Mouse (Mus musculus) telencephalon, adult 2 months (tissue): ENCODE data around the gene Fam131b.

Experiments used
- DNase-seq: peaks from one replicate; pipeline ENCODE4 v3.0.0-alpha.2; 2011; ENCODE audit warnings: low read depth, low spot score

The Fam131b gene

DNA sequence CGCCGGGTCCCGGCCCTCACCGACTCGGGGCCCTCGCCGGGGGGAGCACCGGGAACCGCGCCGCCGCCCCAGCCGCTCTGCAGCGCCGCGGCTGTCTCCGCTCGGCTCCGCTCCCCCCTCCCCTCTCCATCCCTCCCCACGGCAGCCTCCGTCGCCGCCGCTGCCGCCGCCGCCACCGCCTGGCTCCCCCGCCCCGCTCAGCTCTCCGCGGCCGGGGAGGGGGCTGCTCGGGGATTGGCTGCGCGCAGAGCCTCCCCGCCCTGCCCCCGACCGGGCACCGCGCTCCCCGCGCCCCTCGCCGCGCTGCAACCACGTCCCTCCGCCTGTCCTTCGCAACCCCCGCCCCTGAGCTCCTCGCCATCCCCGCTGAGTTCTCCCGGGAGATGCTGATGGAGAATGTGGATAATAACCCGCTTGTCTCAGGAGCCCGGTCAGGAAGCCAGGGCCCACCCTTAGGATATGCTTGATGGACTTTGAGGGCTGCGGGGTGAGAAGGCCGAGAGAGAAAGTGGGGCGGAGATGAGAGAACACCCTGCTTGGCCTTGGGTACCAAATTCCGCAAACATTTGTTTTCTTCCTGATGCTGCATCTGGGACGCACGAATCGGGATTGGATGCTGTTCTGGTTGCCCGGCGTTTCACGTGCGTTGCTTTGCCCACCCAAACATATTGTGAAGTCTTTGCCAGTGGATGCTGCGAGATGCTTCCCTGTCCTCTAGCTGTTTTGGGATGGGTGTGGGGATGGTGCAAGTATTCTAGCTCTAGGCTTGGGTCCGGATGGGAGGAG lies at the start of gene Fam131b:
Gene Fam131b, minus strand, starts transcription at position 162 of the 786 bp plus-strand sequence.
- DNase-seq: no peak

DNA sequence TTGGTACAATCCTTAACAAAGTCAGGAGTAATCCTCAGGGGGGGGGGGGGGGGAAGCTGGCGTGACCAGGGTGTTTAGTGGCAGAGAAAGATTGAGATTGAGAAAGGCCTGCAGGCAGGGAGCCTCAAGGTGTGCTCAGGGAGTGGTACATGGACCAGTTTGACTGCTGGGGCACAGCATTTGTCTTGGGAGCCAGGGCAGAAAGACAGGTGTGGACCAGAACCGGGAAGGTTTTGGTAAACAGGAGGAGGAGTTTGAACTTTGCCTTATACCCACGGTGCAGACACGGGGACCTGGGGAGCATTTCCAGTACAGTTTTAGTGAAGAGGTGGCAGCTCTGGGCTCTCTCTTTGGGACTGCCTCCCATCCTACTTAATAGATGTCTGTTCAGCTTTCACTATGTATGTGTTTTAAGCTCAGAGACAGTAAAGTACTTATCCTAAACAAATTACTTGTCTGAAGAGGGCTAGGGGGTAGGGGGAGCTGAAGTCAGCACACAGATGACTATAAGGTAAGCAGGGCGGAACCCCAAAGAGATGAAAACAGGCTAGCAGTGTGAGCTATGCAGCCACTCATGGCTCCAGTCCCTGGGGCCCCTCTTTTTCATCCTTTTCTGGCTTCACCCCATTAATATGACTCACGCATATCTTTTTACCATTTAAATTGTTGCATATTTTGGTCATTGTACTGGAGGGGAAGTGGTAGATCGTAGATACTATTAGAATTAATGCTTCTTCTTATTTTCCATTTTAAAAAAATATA lies 49.4 kb upstream of the Fam131b start:
- no peak for DNase-seq

DNA sequence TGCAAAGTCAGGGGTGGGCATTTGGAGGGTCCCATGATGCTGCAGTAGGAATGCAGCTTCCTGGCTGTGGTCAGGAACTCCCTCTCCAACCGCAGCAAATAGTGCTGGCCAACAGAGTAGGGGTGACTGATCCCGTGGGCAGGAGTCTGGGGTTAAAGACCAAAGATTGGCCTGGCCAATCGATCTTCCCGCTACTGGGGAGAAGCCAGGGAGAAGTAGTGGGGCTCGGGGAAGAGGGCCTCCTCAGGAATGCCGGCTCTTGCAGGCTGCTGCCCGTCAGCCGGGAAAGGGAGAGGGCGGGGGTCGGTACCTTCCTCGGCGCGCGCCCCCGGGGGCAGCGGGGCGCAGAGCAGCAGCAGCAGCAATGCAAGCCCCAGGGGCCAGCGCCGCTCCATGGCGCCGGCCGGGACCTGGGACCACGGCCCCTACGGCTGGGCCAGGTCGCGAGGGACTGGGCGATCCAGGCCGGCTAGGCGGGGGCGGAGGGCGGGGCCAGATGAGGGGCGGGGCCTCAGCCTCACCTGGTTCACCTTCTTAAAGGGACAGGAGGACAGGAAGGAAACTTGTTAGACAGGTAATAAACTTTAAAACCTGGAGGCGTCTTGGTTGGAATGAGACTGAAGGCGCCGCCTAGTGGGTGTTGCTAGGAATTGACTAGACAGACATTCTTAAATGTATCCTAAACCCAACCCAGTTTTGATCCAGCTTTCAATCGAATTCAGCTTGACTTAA lies 48.5 kb upstream of the Fam131b start, which contains the start of gene Epha1:
Gene Epha1, minus strand, starts transcription at position 453 of the 732 bp plus-strand sequence.
- DNase-seq: no peak

DNA sequence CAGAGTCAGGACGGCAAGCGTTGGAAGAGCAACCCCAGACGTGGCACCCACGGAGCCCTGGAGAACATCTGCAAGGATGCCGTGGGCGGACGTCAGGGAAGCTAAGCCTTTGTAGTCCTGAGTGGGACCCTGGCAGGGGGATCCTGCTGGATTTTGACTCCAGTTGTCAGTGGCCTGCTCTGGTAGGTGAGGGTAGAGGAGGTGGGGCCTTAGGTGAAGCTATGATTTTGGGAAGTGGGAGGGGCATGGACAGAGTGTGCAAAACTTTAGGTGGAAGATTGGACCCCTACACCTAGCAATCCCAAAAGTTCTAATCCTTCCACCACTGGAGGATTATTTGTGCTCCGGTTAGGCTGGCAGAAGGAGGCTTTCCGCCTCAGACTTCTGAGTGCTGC lies 48.0 kb upstream of the Fam131b start:
- DNase-seq: no peak

DNA sequence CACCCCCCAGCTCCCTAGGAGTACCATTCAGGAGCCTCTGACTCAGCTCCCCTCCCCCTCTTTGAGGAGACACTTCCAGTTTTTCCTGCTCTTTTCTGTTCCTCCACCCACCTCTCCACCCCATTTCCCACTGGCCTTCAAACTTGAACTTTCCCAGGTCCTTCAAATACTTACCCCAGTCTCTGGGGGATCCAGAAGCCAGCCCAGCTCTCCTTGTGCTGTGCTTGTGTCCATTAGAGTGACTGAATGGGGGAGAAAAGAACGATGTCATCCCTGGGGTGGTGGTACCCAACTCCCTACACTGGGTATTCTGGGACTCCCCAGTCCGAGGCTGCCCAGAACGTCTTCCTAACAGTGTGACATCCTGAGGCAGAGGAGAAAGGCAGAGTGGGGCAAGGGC lies 47.6 kb upstream of the Fam131b start:
- DNase-seq: no peak

DNA sequence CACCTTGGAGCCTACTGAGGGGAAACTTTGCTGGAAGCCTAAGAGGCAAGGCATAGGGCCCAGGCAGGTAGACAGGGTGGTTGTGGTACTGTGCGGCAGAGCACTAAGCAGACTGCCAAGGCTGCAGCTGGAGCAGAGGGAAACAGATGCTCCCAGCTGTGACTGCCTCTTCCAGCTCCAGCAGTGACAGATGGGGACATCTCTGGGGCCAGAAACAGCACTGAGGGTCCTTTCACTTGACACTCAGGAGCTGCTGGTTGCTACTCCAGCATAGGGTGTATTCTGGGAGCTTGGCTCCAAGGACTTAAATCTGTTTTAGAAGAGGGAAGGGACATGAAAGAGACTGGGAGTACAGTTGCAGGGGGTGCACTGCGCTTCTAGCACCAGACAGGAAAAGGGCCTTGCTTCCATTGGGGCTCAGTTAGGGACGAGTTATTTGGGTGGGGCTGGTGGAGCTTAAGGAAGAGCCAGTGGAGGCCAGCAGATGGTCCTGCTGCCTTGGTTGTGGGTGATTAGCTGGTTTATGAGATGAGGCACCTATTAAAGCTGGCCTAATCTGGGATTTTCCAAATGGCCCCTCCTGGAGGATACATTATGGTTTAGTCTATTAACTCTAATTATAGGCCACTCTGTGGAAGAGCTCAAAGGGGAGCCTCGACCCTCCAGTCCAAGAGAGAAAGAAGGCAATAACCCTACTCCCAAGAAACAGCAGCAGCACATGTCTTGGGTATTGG lies 46.4 kb upstream of the Fam131b start:
- DNase-seq: no peak

DNA sequence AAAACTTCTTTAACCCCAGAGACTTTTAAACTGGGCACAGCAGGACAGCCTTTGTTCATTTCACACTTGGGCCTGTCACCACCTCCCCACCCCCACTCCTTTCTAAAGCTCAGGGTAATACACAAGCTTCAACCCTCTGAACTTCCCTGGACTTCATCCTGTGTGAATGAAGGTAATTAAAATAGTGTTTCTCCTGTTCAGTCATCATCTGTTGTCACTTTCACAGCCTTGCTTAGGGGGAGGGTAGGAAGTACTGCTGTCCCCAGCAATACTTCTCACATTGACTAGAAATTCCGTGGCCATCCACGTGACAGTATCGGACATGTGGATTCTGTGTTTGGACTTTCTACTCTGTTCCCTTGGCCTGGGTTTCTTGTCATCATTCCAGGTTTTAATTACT lies 45.4 kb upstream of the Fam131b start:
- no peak for DNase-seq

DNA sequence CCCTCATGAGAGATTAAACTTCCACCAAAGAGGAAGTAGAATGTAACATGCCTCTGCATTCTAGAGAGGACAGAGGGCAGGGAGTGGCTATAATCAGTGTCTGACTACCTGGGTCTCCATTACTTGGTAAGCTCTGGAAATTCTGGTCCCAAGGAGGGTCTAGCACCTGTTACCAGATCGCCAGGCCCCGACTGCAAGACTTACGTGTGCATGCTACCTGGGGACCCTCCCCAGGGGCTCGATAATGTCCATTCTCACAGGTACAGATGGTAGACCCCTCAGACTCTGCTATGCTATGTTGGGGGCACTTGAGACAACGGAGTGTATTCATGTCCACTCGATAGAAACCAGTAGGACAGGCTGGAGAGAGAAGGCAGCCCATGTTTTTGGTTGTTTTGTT lies 40.8 kb upstream of the Fam131b start:
- DNase-seq: no peak

DNA sequence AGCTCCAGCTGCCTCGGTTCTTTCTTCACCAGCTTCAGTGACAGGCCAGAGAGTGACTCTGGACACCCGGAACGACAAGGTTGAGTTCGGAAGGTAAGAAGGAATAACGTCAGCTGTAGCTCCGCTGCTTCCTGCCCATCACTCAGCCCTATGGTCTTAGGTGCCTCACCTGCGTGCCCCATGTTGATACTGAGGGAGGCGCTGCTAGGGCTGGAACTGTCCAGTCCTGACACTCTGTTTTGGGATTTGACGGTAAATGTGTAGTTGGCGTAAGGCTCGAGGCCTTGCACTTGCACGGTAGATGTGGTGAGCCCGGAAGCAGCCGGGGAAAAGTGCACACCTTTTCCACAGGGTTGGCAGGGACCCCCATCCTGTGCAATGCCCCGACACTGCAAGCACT lies 40.2 kb upstream of the Fam131b start:
- no peak for DNase-seq

DNA sequence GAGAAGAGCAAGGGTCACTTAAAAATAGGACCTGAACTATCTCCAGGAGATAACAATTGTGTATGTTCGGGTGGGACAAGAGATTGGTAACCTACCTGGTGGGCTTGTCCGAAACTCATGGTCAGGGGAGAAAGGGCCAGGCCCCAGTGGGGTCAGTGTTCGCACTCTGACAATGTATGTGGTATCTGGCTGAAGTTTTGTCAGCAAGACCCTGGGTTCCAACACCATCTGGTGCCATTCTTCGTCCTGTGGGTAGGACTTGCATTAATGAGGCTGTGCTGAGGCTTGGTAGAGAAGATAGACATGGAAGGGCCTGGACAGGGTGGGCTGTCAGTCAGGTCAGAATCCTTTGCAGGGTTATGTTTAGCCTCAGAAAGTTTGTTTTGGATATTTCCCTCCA lies 39.6 kb upstream of the Fam131b start:
- no peak for DNase-seq

DNA sequence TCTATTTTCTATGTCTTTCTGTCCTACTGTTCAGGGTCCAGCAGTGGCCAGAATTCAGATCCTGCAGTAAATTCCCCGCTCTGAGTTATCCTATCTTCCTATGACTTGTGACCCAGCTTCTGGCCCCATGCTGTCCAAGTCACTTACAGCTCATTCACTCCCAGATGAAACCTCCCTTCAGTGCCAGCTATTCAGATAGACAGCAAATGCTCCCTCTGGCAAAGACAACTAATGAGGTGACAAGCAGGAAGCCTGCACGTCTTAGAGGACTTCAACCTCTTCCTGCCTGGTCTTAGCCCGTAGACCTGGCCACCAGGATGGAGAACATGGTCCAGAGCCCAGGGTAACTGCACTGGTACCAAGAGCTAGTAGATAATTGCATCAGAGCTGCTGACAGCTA lies 38.5 kb upstream of the Fam131b start:
- DNase-seq: no peak

DNA sequence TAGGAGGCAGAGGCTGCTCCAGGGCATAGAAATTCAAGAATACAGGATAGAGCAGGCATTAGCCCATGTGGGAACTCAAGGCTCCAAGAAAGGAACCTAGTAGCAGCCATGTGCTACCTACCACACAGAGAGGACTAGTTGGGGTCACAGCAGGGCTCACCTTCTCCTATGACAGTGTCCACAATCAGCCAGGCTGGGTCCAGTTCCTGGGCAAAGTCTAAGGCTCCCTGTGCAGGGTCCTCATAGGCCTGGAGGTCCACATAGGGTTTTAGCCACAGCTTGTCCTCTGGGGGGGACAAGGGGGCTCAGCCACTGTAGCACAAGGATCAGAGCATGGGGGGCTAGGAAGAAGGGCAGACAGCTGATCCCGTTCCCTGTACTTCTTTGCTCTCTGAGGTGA lies 38.1 kb upstream of the Fam131b start:
- no peak for DNase-seq

DNA sequence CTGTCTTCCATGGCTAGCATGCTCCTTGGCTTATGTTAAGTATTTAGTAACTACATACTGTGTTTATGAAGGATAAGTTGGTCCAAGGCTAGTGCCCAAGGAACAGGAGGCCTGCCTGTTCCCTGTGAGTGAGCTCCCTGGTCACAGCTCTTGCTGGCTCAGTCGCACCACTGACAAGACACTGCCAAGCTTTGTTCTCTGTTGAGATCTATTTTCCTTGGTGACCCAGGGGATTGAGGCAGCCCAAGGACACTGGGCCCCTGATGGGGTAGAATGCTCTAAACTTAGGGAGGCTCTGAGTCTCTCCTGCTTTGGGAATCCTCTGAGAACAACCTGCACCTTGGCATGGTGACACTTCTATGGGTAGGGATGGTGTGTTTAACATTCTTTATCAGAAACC lies 37.6 kb upstream of the Fam131b start:
- DNase-seq: no peak

DNA sequence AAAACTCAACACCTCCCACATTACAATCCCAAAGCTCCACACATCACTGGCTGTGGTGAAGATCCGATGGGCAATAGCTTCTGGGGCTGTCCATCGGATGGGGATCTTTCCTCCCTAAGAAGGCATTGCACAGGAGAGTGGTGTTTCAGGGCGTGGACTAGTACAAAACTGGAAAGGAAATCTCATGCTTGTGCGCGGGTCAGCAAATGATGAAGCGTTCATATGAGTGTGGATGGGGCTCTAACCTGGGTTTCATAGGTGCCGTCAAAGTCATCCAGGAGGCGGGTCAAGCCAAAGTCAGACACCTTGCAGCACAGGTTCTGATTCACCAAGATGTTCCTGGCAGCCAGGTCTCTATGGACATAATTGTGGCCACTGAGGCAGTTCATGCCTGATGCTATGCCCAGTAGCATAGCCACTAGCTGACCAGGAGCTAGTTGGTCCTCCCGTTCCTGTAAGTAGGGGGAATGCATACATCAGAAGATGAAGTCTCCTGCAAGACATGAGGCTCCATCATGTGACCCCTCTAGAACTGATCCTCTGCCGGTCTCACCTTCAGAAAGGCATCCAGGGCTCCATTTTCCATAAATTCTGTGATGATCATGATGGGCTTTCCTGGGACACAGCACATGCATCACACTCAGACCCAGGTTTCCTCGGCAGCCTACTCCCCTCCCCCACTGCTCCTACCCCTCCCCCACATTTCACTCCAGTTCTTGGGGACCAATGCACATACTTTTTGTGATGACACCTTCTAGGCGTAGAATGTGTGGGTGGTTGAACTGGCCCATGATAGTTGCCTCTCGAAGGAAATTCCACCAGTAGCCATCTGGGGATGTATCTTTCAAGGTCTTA lies 36.8 kb upstream of the Fam131b start:
- no peak for DNase-seq

DNA sequence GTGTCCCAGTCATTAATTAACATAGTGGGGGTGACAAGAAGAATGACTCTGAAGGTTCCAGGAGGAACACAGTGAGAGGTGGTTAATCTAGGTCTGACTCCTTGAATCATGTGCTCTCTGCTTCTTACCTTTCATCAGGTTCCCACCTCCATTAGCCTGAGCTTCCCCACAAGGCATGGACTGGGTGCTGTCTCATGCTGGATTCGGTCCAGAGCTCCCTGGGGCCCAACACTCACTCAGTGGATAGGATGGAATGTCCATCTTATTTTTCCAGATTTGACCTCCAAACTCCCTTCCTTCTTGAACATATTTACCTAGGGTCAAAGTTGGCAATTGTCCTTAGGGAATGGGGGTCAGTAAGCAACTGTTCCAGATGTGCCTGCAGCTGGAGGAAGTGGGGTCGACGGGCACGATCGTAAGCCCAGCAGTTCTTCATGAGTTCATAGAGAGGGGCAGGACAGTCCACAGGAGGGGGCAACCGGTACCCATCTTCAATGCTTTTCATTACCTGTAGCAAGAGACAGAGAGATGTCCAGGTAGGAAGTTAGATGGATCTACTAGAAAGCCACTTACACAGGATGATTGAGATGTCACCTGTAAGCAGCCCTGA lies 35.9 kb upstream of the Fam131b start:
- no peak for DNase-seq

DNA sequence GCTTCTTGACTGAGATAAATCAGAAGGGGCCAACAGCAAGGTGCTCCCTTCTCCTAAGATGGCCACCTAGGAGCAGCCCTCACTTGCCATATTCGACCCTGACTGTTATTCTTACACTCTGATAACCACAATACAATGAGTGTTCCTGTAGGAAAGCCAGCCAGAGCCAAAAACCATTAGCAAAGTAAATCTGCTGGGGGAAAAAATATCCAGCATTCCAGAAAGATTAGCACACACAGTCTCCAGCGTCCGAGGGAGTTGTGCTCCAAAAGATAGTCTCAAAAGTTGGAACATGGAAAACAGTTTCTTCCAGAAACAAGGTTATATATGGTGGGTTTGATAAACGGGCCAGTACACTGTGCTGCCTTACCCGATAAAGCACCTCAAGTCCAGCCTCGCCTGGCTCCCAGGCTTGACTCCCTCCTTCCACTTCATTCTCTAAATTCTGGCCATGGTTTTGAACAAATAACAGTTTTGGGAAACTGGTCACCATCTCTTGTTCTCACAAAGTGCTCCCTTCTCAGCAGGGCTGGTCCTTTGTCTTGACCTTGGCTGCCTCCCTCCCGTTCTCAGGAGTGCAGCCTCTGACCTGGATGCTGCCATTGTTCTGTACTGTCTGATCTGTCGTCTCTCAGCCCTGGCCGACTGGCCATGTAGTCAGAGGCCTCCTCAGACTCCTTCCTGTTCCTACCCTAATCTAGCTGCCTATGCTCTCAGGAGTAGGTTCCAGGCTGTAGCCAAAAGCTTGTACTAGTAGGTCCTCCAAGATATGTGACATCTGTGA lies 35.1 kb upstream of the Fam131b start:
- no peak for DNase-seq

DNA sequence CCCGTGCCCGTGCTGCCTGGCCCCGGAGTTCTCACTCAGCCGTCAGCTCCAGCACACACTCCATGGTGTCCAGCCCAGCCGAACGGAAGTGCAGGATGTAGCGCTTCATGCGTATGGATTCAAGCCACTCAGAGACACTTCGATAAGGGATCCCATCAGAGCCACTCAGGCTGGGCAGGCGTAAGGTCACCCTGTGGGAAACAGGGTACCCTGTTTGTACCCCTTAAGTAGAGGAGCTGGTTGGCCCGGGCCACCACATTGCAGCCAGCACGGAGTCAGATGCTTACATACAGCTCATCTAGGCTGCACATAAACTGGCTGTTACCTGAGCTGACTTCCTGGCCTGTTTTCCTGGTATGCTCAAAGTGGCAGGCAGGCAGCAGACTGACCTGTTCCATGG lies 34.5 kb upstream of the Fam131b start:
- no peak for DNase-seq

DNA sequence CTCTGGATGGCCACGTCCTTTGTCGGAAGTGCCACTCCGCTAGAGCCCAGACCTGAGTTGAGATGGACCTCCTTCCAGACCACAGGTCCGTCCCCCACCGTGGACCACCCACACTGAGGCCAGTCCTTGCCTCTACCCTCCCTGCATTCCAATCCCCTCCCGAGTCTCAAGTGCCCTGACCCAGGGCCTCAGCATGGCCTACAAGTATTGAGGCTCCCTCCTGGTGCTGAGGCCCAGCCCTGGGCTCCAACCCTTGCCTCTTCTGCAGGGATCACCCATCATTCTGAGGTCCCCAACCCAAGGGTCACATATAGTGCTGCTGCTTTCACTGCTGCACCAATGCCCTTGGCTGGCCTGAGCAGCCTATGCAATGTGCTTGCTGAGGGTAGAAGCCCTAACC lies 33.5 kb upstream of the Fam131b start:
- DNase-seq: no peak

DNA sequence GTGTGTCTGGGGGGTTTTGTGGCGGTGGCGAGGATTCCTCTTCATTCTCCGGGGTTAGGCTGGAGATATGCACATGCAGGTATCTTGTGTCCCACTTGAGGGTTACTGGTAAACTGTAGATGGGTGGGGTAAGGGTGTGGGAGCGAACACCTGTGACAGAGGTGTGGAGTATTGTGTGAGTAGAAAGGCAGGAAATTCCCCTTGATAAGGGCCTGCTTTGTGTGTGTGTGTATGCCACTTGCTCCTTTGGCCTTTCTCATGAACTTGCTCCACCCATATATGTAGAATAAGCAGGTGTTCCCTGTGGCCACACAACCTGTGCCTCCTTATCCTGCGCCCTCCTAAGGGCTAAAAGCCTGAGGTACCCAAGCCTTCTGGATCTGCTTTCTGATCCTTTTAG lies 32.5 kb upstream of the Fam131b start:
- no peak for DNase-seq
